Mouse (Mus musculus) cerebellum, postnatal 10 days (tissue): Measurements from ENCODE around the gene Bpi.

Source experiments
- DNase-seq, 2 experiments: peaks; one replicate each; pipeline ENCODE4 v3.0.0; 2021; ENCODE audit warnings: mixed read lengths in 2 of 2

Gene Bpi

DNA sequence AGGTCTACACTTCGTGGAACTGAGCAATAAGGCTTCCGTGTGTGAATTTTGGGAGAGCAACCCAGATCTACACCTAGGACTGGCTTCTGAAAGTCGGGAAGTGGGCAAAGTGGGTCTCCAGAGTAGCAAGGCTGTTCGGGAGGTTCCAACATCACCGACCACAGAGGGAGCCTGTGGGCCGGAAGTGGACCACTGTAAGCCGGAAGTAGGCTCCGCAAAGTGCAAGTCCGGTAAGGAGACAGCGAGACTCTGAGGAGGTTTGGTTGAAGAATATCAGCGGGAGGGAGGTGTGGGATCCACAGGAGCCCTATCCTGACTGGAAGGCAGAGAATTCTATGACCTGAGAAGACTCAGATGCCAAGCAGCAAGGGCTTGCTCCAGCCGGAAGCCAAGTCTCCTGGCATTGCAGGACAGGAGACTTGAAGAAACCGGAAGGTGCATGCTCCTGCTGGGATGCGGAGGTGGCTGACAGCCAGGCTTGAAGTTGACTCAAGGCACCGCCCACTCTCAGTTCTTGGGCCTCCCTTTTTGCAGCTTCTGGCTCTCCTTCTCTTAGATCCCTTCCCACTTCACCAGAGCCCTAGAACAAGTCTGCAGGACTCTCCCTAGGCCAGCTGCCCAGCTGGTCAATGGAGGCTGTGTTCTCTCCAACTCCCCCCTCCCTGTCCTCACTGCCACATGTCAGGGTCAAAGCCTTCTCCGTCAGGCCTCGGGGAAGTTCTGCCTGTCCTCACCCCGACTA is 14.6 kb upstream of the Bpi start:
- peak; percentile 66 to 77 for DNase-seq

DNA sequence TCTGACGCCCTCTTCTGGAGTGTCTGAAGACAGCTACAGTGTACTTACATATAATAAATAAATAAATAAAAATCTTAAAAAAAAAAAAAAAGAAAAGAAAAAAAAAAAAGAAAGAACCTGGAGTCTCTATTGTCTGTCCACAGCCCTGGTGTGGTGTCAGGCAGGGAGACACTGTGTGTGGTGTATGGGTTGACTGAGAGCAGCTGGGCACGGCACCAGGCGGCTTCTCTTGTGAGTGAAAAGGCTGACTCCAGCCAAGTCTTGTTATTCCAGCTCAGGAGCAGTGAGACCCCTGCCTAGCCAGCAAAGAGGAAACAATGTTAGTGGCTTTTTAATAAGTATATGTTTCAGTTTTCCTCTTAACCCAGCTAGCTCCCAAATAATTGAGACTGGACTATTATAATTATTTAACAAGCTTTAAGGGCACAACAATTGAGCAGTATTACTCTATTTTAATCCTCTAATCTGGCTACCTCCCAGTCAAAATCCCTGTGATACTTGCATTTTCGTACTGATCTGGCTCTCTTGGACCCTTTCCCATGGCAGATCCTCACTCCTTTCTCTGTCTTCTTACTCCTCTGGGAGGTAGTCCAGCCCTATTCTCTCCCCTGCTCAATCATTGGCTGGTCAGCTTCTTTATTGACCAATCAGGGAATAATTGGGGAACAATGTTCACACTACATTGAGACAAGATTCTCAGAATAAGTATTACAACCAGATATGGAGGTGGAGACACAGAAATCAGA is 12.6 kb upstream of the Bpi start:
- peak; percentile 54 to 73 for DNase-seq

DNA sequence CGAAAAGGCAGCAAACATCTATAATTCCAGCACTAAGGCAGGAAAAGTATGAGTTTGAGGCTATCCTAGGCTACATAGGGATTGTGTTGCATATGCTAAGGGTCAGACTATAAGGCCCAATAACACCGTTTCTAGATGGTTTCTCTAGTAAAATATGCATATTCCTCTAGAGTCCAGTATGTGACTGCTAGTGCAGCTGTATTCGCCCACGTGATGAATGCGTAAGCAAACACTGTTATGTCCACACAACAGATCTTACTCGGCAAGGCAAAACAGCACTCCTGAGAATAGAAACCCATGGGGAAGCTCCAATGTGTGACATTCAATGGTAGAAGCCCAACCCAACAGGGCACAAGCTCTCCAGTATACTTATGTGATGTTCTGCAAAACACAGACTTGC is 10.0 kb upstream of the Bpi start:
- DNase-seq: no peak

DNA sequence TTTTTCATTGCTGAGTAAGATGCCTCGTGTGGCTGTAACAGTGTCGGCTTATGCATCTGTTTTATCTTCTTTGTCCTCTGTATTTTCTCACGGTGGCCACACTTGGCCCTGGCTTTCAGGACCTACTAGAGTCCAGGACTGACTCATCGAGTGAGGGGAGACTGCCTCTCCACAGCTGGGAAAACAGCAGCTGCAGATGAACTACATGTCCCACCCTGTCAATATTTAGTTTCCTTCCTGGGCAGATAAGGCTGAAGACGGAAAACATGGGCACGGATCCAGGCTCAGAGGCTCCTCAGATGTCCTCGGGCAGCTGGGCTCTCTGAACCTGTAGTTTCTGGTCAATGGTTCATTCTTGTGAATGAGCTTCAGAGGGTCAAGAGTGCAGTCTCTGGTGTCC is 9.6 kb upstream of the Bpi start:
- DNase-seq: no peak

DNA sequence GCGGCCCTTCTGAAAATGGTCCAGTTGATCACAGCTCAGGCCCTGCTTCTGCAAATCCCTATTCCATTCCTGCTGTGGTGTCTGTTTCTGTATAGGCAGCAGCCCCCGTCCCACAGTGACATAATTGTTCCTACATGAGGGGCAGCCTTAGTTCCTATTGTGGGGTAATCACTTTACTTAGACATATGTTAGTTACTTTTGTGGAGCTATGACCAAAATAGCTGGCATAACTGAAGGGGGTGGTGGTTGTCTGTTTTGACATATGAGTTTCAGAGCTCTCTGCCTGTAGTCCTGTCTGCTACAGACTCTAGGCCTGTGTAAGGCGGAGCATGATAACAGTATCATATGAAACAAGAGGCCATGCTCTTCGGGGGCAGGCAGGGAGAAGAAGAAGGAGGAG is 7.3 kb upstream of the Bpi start:
- no peak for DNase-seq

DNA sequence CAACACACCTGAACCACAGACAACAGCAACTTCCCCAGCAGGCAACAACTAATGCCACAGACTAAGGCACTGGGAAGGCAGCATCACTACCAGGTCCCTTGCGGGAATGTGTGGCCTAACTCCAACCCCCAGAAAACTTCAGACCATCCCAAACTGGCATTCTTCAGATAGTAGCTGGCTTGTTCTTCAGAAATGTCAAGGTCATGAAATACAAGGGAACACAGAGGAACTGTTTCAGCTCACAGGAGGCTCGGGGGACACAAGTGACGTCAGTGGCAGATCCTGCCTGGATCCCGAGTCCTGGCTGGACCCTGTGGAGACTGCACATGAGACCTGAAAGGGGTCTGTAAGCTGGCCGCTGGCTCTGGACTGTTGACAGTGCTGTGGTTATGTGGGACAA is 4.1 kb upstream of the Bpi start:
- no peak for DNase-seq

DNA sequence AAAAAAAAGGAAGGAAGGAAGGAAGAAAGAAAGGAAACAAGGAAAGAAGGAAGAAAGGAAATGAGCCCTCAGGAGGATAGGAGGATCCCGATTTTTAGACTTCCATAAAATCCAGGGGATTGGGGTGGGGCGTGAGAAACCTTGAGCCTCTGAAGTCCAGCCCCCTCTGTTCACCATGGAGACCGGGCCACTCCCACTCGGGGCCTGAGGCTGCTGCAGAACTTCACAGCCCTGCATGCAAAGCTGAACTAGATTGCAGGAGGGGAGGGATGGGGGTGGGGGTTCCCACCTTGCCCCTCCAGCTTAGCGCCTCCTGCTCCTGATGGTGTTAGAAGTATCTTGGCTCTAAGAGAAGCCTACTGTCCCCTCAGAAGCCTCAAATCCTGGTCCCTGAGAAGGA is 1.0 kb upstream of the Bpi start:
- DNase-seq: no peak

DNA sequence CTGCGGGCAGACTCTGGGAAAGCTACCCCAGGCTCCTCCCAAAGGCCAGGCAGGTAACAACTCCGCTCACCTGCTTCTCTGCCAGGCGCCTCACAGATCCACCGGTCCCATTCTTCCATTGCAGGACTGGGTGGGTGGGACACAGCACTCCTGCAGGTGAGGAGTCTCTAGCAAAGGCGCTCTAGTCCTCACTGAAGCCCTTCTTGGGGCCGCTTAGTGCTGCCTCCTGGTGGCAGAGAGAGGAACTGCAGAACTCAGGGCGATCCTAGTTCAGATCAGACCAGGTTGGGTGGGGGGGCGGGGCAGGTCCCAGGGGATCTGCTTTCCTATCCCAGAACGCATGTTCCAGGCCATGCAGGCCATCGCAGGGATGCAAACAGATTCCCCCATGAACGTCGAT is 887 bp downstream of the Bpi start:
- peak; percentile 86 to 90 for DNase-seq

DNA sequence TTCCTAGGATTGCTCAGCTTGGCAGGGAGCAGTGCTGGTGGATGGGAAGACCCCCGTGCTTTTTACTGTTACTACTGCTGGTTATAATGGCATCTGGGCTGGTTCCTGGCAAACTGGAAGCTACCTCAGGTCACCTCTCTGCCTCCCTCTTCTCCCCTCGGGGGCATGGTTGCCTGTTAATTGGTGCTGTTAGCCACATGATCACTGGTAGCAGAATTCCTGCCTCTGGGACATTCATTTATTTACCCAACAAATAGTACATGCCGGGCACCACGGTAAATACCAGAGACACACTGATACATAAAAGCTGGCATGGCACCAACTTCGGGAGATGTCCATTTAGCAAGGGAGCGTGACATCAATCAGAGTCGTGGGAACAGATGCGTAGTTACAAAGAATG is 1.6 kb downstream of the Bpi start:
- DNase-seq: no peak

DNA sequence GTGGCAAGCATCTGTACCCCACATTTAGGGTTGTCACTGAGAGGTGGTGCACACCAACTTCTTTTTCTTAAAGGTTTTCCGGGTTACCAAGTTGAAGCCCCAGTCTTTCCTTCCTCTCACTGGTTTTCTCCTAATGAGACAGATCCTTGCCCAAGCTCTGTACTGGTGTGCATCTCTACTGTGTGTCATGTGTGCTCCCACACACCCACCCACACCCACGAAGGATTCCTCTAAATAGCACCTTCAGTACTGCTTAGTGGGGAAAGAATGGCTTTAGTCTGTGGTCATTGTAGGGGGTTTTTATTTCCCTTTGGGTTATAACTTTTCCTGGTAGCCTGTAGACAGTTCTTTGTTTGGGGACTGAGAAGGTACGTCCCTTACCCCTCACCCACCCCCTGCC is 7.0 kb downstream of the Bpi start:
- no peak for DNase-seq

DNA sequence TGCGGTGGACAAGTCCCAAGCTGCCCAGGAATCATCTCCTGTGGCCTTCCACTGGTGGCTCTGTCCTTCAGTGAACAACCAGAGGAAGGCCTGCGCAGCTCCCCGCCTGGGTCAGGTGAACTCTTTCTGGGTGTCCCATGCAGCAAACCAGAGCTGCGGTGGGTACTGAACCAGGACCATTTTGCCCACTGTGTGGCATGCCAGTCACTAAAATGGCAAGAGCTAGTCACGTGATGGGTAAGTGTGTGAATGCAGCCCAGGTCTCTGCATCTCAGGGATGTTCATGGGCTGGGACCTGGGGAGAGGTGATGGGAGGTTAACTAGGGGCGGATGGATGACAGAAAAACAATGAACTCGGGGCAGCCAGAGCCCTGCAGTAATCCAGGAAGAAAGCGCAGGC is 12.1 kb downstream of the Bpi start:
- no peak for DNase-seq

DNA sequence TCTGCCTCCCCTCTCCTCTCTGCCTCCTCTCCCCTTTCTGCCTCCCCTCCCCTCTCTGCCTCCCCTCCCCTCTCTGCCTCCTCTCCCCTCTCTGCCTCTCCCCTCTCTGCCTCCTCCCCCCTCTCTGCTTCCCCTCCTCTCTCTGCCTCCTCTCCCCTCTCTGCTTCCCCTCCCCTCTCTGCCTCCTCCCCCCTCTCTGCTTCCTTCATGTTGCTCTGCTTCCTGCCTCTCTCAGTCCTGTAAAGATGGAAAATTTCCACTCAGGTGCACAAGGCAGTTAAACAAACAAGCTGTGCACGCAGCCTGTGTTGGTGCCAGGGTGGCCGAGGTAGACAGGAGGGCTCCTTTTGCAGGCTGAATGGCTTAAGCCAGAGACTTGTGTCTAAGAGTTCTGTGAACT is 15.8 kb downstream of the Bpi start:
- DNase-seq: peak; percentile 55 to 58

DNA sequence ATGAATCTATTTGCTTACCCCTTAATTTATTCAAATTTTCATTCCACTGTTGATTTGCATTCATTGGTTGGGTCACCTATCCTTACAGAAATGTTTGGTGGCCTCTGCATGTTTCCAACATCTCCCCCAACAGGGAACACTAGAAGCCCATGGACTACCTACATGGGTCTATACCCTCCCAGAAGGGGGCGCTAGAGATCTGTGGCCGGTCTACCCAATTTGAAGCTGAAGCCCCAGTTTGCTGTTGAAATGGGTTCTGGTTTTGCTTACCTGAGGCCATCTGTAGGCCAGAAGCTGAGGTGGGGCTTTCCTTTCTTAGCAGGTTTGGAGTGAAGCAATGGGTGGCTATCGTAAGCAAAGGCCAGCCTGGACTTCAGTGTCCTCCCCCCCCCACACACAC is 17.5 kb downstream of the Bpi start:
- DNase-seq: no peak

DNA sequence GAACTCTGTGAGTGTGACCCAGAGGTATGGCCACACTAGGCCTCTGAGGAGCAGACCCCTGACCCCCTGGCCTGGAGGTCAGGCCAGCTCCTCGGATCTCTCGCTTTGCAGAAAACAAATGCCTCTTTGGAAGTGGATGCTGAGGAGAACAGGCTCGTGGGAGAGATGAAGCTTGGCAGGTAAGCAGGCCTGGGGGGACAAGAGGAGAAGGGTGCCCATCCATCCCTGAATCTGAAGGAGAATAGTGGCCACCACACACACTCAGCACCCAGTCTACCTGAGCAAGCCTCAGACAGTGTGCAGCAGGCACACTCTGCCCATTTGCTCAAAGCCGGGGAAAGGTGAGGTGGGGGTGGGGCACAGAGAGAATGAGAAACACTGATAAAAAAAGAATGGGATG is 17.9 kb downstream of the Bpi start:
- no peak for DNase-seq

DNA sequence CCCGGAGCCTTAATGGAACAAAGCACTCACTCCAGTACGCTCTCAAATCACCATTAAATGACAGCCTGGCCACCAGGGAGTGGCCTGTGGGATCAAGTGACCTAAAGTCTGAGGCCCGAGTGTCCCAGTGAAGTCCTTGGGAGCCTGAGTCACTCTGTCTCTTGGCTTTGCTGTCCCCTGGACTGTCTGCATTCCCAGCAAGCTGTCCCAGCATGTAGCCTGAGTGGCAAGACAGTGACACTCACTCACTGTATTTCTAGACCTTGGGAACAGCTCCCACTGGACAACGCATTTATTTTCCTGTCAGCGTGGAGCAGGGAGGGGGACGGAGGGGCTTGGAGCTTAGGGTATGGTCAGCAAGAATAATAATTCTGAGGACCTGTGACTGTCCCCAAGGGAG is 18.6 kb downstream of the Bpi start:
- DNase-seq: no peak

DNA sequence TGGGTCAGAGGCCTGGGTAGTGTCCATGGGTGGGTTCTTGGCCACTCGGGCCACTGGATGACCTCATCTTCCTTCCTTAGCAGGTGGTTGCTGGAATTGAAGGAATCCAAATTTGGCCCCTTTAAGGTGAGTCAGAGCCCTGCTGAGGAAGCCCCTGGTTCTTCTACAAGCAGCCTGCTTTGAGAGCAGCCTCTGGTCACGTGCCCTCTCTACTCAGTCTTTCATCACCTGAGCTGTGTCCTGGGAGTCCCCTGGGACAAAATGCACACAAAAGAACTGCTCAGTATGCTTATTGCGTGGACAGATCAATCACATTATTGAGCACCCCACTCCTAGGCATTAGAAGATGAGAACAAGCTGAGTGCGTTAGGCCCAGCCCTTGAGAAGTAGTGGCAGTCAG is 19.0 kb downstream of the Bpi start:
- DNase-seq: no peak

DNA sequence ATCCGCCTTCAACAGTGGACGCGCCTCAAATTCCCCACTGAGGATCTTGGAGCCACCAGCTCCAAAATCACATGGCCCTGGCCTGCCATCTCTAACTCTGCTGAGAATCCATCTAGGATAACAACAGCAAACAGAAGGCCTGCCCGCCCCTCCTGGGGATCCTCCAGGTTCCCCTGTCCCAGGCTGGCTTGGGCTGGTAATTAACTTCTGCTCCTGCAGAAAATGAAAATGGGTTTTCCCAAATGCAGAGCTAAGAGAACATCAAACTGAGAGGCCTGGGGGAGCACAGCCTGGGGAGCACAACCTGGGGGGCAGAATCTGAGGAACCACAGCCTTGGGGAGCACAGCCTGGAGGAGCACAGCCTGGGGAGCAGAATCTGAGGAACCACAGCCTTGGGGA is 21.8 kb downstream of the Bpi start:
- no peak for DNase-seq

DNA sequence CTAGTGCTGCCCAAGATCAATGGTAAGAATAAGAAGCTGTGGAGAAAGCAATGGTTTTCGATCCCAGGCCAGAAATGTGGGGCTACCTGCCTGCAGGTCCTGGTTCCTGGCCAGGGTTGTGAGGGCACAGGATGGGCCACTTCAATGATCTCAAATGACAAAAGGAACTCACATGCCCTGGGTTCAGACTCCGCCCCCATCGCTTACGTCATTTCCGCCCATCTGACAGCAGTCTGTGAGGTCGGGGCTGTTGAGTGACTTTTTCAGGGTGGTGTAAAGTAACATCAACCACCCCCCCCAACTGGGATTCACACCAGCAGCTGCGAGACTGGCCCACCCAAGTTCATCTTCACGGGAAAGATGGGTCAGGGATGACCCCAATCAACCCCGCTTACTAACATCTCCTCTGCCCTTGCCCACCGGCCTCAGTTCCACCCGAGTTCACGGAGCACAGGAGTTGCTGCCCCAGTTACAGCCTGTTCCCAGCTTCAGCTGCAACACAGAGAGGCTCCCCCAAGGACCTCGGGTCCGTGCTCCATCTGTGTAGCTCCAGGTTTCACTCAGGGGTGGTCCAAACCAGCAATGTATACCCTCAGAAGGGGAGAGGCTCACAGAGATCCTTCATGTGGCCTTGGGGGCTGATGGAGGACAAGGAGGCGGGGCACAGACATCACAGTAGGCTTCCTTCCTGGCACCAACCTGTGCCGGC is 23.8 kb downstream of the Bpi start:
- no peak for DNase-seq

DNA sequence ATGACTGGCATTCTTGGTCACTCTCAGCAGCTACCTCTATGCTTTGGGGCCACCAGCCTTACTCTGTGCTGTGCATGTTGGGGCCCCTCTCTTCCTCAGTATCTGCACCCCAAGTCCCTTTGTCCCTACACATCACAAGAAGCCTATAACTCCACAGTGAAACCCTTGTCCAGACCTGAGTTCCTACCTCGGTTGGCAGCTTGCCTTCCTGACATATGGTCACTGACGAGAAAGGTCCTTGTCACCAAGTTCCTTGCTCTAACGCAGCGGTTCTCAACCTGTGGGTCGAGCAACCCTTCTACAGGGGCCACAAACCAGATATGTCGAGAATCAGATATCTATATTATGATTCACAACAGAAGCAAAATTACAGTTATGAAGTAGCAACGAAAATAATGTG is 25.2 kb downstream of the Bpi start:
- DNase-seq: peak; percentile 51 to 54

DNA sequence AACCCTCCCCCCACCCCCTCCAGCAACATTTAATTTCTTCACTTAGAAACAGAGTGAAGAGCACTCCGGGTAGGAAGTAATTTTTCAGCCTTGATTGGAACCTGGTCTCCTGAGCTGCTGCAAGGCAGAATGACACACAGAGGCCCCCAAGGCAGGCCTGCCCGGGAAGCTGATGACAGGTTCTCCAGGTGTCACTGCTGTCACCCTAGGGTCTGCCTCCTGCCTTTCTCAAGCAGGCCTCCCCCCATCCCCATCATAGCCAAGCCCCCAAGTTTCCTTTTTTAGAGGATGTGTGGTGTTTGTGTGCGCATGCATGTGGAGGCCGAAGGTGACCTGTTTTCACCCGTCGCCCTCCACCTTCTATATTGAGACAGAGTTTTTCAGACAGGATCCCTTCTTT is 25.9 kb downstream of the Bpi start:
- DNase-seq: no peak

DNA sequence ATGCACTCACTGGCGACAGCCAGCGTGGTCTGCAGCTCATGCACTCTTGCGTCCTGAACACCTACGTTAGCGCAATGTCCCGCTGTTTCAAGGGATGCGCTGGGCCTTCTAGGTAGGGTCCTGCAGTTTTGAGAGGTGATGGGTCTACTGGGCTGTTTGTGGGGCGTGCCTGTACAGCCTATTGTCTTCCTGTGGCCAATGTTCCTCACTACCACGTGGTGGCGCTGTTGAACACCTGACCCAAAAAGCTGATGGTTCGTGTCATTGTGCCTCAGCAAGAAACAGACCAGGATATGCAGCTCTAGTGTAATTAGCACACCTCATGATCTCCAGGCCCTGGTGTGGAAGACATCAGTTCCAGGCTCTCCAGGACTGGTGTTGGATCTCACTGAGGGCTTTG is 26.7 kb downstream of the Bpi start:
- peak; percentile 74 to 76 for DNase-seq

DNA sequence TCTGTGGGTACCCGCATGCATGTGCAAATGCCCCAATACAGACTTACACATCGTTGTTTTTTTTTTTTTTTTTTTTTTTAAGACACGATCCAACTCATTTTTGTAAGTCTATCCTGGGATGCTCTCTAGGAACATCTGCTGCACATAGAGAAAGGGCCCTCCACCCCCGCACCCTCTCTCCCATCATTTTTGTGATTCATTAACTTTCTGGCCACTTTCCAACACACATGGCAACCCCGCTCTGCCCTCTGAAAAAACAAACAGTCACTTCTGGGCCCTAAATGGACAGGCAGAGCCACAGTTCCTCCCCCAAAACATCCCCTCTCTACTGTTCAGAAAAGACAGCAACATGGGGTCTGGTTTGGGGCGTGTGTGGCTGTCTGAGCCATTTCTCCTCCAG is 27.8 kb downstream of the Bpi start:
- peak; percentile 45 to 62 for DNase-seq

DNA sequence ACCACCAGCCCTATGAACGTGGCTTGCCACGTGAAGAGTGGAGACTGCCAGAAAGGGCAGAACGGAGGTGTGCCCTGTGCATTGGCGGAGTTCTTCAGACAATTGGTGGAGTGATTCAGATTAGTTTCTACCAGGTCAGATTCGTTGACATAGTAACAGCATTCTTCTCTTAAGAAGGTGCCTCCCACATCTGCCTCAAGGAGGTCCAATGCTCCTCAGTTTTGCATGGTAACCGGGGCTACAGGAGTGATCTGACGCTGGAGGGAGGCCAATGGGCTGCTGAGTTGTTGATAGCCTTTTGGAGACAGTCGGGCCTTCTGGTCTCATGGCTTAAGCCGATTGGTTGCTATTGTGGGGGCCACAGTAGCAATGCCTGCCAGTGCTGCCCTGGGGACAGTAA is 37.8 kb downstream of the Bpi start:
- peak in 1 of 2 experiments; percentile 34 for DNase-seq

DNA sequence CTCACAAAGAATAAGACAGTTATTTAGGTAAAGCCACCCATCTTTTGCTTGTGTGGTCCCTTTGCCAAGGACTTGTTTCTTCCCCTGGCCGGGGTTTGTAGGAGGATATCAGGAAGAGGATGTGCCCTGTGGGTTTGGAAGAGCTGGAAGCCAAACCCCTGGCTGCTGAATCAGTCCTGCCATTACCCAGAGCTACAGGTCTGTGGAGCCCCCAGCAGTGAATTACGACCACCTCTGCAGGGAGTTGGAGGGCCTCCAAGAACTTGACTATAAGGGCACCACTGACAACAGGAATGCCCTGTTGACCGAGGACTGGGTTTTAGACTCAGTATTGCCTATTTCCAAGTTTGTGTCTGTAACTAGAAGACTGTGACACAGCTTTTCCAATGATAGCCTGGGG is 41.3 kb downstream of the Bpi start:
- no peak for DNase-seq
